In the genomic region with DNA sequence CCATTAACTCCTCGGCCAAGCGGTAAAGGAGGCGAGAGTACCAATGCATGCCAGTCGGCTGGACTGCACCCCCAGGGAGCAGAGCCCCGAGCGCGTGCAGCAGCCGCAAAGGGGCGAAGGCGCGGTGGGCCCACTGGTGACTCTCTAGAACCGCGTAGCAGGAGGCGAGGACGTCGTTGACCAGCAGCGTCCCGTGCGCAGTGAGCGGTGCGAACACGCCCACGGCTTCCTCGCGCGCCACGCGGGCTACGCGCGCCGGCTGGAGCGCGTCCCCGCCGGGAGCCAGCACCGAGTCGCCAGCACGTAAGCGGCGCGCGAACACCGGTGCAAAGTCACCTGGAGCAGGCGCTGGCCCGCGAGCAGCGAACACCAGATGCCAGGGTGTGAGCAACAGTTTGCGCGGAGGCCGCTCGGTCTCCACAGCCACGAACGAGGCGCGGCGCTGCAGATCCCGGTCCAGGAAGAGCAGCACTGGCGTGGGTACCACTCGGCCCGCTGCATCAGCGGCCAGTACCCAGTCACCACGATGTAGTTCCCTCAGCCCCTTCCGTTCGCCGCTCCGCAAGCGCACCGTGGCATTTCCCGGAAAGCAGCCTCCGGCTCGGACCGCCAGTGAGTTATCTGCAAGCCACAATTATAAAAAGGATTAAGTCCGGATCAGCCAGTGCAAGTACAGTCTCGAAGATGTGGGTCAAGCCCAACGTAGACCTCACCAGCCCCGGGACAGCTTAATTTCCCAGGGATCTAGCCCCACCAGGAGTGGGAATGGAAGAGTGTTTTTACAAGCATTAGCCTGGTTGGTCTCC, we compare ENCODE assay signal across 8 mouse cellular contexts. TPM values are rescaled to one million over a fixed set of nuclear protein-coding genes. Genes with fewer than 3 reads are reported as not detected.
DNase-seq lines count a peak whose midpoint lies in the region; ATAC-seq lines count a peak whose summit lies in the region.

A gene (minus strand): TSS at position 601 of the 806 bp plus-strand sequence.

- no peaks in the 10 kb centered on the region for H3K9me3 ChIP-seq in heart, embryonic 14.5 days (ENCODE audit: control insufficient read depth, low read length)
- H3K9me3 ChIP-seq in stomach, embryonic 16.5 days (replicated peaks; ENCODE audit: control insufficient read depth, low read length): no peaks in the 10 kb centered on the region

- peaks cover 21 to 44% of the 10 kb centered on the region in 2 experiments for H3K4me1 ChIP-seq in heart, embryonic 14.5 days (ENCODE audit: control insufficient read depth in 2 of 2, insufficient read depth in 2 of 2, low read length in 2 of 2)
- peaks cover 27% of the 10 kb centered on the region for H3K4me1 ChIP-seq in stomach, embryonic 16.5 days (ENCODE audit: control insufficient read depth, insufficient read depth, low read length)

- intact Hi-C loops in left cerebral cortex, postnatal 25 days (cut with DNase I): loop anchor here (2.0 kb wide), 1 partner anchor 35 kb away; no protein-coding TSS in a partner anchor

- H3K36me3 ChIP-seq in heart, embryonic 14.5 days (ENCODE audit: control insufficient read depth, insufficient read depth, low read length): no peaks in the 10 kb centered on the region
- no peaks in the 10 kb centered on the region for H3K36me3 ChIP-seq in stomach, embryonic 16.5 days (ENCODE audit: control insufficient read depth, insufficient read depth, low read length)

- 0 out of 4 replicates have a peak within 1 kb of the TSS, but pooled peaks of 1 of the 2 experiments have one; percentile 30 for H3K27ac ChIP-seq in heart, embryonic 14.5 days (replicated peaks in 1 of 2; ENCODE audit: control insufficient read depth in 1 of 2, insufficient read depth in 1 of 2, low read depth in 2 of 2, low read length in 2 of 2)
- H3K27ac ChIP-seq in stomach, embryonic 16.5 days (ENCODE audit: low read length): no peak within 1 kb of the TSS

- WGBS in heart, embryonic 14.5 days: under 1% methylated on average over 77 of the region's 77 CpGs
- WGBS in stomach, embryonic 16.5 days: under 1% methylated on average over 68 of the region's 77 CpGs

- H3K9ac ChIP-seq in heart, embryonic 14.5 days (ENCODE audit: low read length): peak within 1 kb of the TSS; percentile 70
- H3K9ac ChIP-seq in stomach, embryonic 16.5 days (ENCODE audit: low read length): peak within 1 kb of the TSS; percentile 69

- H3K4me3 ChIP-seq in heart, embryonic 14.5 days (ENCODE audit: control insufficient read depth in 1 of 2, insufficient read depth in 1 of 2, low read depth in 1 of 2, low read length in 2 of 2): peak within 1 kb of the TSS; percentile 49 to 52
- H3K4me3 ChIP-seq in stomach, embryonic 16.5 days (replicated peaks; ENCODE audit: low read length): peak within 1 kb of the TSS; percentile 58

- H3K27me3 ChIP-seq in heart, embryonic 14.5 days (ENCODE audit: control insufficient read depth, insufficient read depth, low read length): peaks cover 58% of the 10 kb centered on the region
- H3K27me3 ChIP-seq in stomach, embryonic 16.5 days (ENCODE audit: control insufficient read depth, insufficient read depth, low read length): peaks cover 65% of the 10 kb centered on the region

- peak within 1 kb of the TSS; percentile 99 for H3K4me2 ChIP-seq in heart, embryonic 14.5 days (ENCODE audit: low read length)
- H3K4me2 ChIP-seq in stomach, embryonic 16.5 days (ENCODE audit: low read depth, low read length): peak within 1 kb of the TSS; percentile 94

- DNase-seq in frontal cortex, postnatal 25 days (ENCODE audit: low spot score in 2 of 2): no peak
- DNase-seq in CD4-positive helper T cell, adult 2 months (ENCODE audit: low read depth, low spot score): peak; percentile 62
- DNase-seq in cerebellum, postnatal 10 days: peak; percentile 54 to 63
- peak; percentile 49 to 59 for DNase-seq in left cerebral cortex, postnatal 25 days (ENCODE audit: low spot score in 2 of 2)
- DNase-seq in mesoderm, embryonic 11.5 days (ENCODE audit: low read depth, low spot score): peak; percentile 30

- peak; percentile 29; the same call in 1 of the 2 replicates for ATAC-seq in frontal cortex, adult (ENCODE audit: low TSS enrichment)
- ATAC-seq in heart, embryonic 14.5 days (ENCODE audit: insufficient number of reproducible peaks, insufficient read depth, low FRiP score, low read depth): no peak
- no peak for ATAC-seq in stomach, embryonic 16.5 days (ENCODE audit: insufficient read depth, low FRiP score)

RNA-seq across cellular contexts. Expression of the gene that starts here (rescaled TPM):
- polyA plus RNA-seq in heart, embryonic 14.5 days (2014; fragmentation: Nextera tagmentation; extraction: Ambion mirVana): 4.0 and 4.9 TPM in 2 replicates
- 10 to 100 TPM in 1 of 2 experiments, 1 to 10 TPM in 1; 8.2 to 11.6 TPM for total RNA-seq in left cerebral cortex, postnatal 25 days (2021)
- 8.2 and 9.8 TPM in 2 replicates for polyA plus RNA-seq in stomach, embryonic 16.5 days (2015; fragmentation: Nextera tagmentation; extraction: Ambion mirVana)

Comparison
In these comparisons a context has a peak if more than half of its experiments do, and no peak if none do; other contexts are left out.
1. DNase-seq: peak in CD4-positive helper T cell, adult 2 months (single experiment), cerebellum, postnatal 10 days (2 of 2), left cerebral cortex, postnatal 25 days (2 of 2) and mesoderm, embryonic 11.5 days (single experiment); none in frontal cortex, postnatal 25 days (0 of 2).